Mouse (Mus musculus) heart, embryonic 16.5 days (tissue): Measurements from ENCODE around the gene Garem2. TPM values are rescaled to one million over a fixed set of nuclear protein-coding genes. Genes with fewer than 3 reads are reported as not detected.

Experiments used
- ATAC-seq: fragments of 200-750 bp; cut with Nextera tagmentation; replicated peaks from 2 replicates; pipeline ENCODE4 v1.8.0; 2017; ENCODE audit warnings: moderate number of reproducible peaks; ENCODE audit not compliant: insufficient read depth, low FRiP score; ENCODE audit errors: extremely low read depth
- H3K27ac ChIP-seq: fragments of 300-500 bp; sonication (generic); 2 replicates; pipeline ENCODE4 v1.5.1; 2014; ENCODE audit warnings: mild to moderate bottlenecking, low read length, control low read depth, moderate library complexity
- H3K27me3 ChIP-seq: fragments of 300-500 bp; sonication (generic); 2 replicates; pipeline ENCODE4 v1.6.1; 2014; ENCODE audit warnings: low read length, mixed read lengths; ENCODE audit not compliant: control insufficient read depth, insufficient read depth
- H3K36me3 ChIP-seq: fragments of 300-500 bp; sonication (generic); 2 replicates; pipeline ENCODE4 v1.6.1; 2014; ENCODE audit not compliant: control insufficient read depth, insufficient read depth
- H3K4me1 ChIP-seq: fragments of 300-500 bp; sonication (generic); 2 replicates; pipeline ENCODE4 v1.6.1; 2014; ENCODE audit warnings: low read length, mixed read lengths; ENCODE audit not compliant: control insufficient read depth, insufficient read depth
- H3K4me2 ChIP-seq: fragments of 300-500 bp; sonication (generic); 2 replicates; pipeline ENCODE4 v1.6.1; 2014; ENCODE audit warnings: low read depth, mild to moderate bottlenecking, control low read depth, low read length
- H3K4me3 ChIP-seq: fragments of 300-500 bp; sonication (generic); 2 replicates; pipeline ENCODE4 v1.5.1; 2014; ENCODE audit warnings: mild to moderate bottlenecking, control low read depth, low read length
- H3K9ac ChIP-seq: fragments of 300-500 bp; sonication (generic); 2 replicates; pipeline ENCODE4 v1.6.1; 2014; ENCODE audit warnings: low read length, control low read depth
- H3K9me3 ChIP-seq: fragments of 300-500 bp; sonication (generic); replicated peaks from 2 replicates; pipeline ENCODE4 v1.6.1; 2016; ENCODE audit warnings: low read length; ENCODE audit not compliant: control insufficient read depth
- WGBS: fragments of 180-500 bp; shearing (Covaris S2); extraction: QIAGEN DNeasy Blood & Tissue Kit; methylation state at CpG from one replicate; pipeline ENCODE4 v1.1.7; 2014; 5-methylcytosine and 5-hydroxymethylcytosine counted together
- polyA plus RNA-seq: library from polyadenylated mRNA; unstranded; fragments of >200 nt; fragmentation: Nextera tagmentation; extraction: Ambion mirVana; gene quantifications from 2 replicates; pipeline ENCODE4 v1.2.1, GENCODE M21; 2015

Gene Garem2
- polyA plus RNA-seq, 1 experiment from 2014 or later, result 0.12 TPM

- 84% methylated on average over 5 of the region's 6 CpGs for WGBS
- H3K9me3 ChIP-seq, result no peaks in the 10 kb centered on the region
- no peak overlapping the region for H3K4me2 ChIP-seq
- ATAC-seq, result no peak
- H3K4me3 ChIP-seq, result no peak overlapping the region
- H3K4me1 ChIP-seq, result peaks cover 23% of the 10 kb centered on the region
- H3K27me3 ChIP-seq, result peaks cover 79% of the 10 kb centered on the region
- H3K9ac ChIP-seq, result no peak overlapping the region
- H3K36me3 ChIP-seq, result no peaks in the 10 kb centered on the region
- no peak overlapping the region for H3K27ac ChIP-seq
These were observed 3.3 kb downstream of the Garem2 start for GRCm38 (mm10) chr5:30108233-30108632.

- Histone ChIP-seq H3K9ac (no peak overlapping the region), H3K4me2 (no peak overlapping the region), H3K36me3 (no peaks in the 10 kb centered on the region), H3K4me3 (no peak overlapping the region), H3K4me1 (peaks cover 29% of the 10 kb centered on the region), H3K9me3 (no peaks in the 10 kb centered on the region), H3K27ac (no peak overlapping the region), H3K27me3 (peaks cover 76% of the 10 kb centered on the region)
- no peak for ATAC-seq
- 72% methylated on average over 2 of the region's 2 CpGs for WGBS
These were observed 4.9 kb downstream of the Garem2 start for GRCm38 (mm10) chr5:30109899-30110298.

GRCm38 (mm10) chr5:30110371-30111060, 5.6 kb downstream of the Garem2 start:
- Histone ChIP-seq H3K27ac (no peak overlapping the region), H3K9ac (0 out of 2 replicates have a peak overlapping the region, but pooled peaks have one; percentile 20), H3K27me3 (peaks cover 74% of the 10 kb centered on the region), H3K4me2 (peak overlapping the region; percentile 52), H3K36me3 (no peaks in the 10 kb centered on the region), H3K4me1 (peaks cover 24% of the 10 kb centered on the region), H3K9me3 (no peaks in the 10 kb centered on the region), H3K4me3 (peak overlapping the region; percentile 1)
- ATAC-seq, result no peak
- 11% methylated on average over 21 of the region's 22 CpGs for WGBS

- Histone ChIP-seq H3K9ac (no peak overlapping the region), H3K4me3 (peak overlapping the region; percentile 1), H3K4me1 (peaks cover 21% of the 10 kb centered on the region), H3K36me3 (no peaks in the 10 kb centered on the region), H3K9me3 (no peaks in the 10 kb centered on the region), H3K27me3 (peaks cover 68% of the 10 kb centered on the region), H3K4me2 (peak overlapping the region; percentile 52), H3K27ac (no peak overlapping the region)
- 1% methylated on average over 18 of the region's 18 CpGs for WGBS
- no peak for ATAC-seq
These were observed 6.2 kb downstream of the Garem2 start for GRCm38 (mm10) chr5:30111126-30111525.

GRCm38 (mm10) chr5:30111771-30112170, 6.8 kb downstream of the Garem2 start:
- H3K4me1 ChIP-seq, result peaks cover 21% of the 10 kb centered on the region
- H3K27ac ChIP-seq, result no peak overlapping the region
- peaks cover 61% of the 10 kb centered on the region for H3K27me3 ChIP-seq
- WGBS, result 63% methylated on average over 3 of the region's 3 CpGs
- H3K4me3 ChIP-seq, result no peak overlapping the region
- no peak overlapping the region for H3K9ac ChIP-seq
- H3K36me3 ChIP-seq, result no peaks in the 10 kb centered on the region
- H3K4me2 ChIP-seq, result no peak overlapping the region
- ATAC-seq, result no peak
- H3K9me3 ChIP-seq, result no peaks in the 10 kb centered on the region

GRCm38 (mm10) chr5:30112533-30113068, 7.6 kb downstream of the Garem2 start:
- peaks cover 53% of the 10 kb centered on the region for H3K27me3 ChIP-seq
- peaks cover 21% of the 10 kb centered on the region for H3K4me1 ChIP-seq
- ATAC-seq, result no peak
- H3K4me3 ChIP-seq, result no peak overlapping the region
- WGBS, result 82% methylated on average over 3 of the region's 3 CpGs
- no peak overlapping the region for H3K9ac ChIP-seq
- no peak overlapping the region for H3K4me2 ChIP-seq
- no peaks in the 10 kb centered on the region for H3K36me3 ChIP-seq
- H3K9me3 ChIP-seq, result no peaks in the 10 kb centered on the region
- no peak overlapping the region for H3K27ac ChIP-seq

- Histone ChIP-seq H3K4me1 (peaks cover 21% of the 10 kb centered on the region), H3K4me2 (peak overlapping the region; percentile 98), H3K27me3 (peaks cover 42% of the 10 kb centered on the region), H3K9ac (peak overlapping the region; percentile 73), H3K27ac (no peak overlapping the region), H3K36me3 (peaks cover 9% of the 10 kb centered on the region), H3K4me3 (peak overlapping the region; percentile 65), H3K9me3 (no peaks in the 10 kb centered on the region)
- peak; percentile 83 for ATAC-seq
- under 1% methylated on average over 103 of the region's 103 CpGs for WGBS
These were observed 9.2 kb downstream of the Garem2 start for GRCm38 (mm10) chr5:30113881-30114760.

- 1% methylated on average over 28 of the region's 28 CpGs for WGBS
- Histone ChIP-seq H3K27me3 (peaks cover 37% of the 10 kb centered on the region), H3K4me1 (peaks cover 21% of the 10 kb centered on the region), H3K27ac (no peak overlapping the region), H3K36me3 (peaks cover 15% of the 10 kb centered on the region), H3K9ac (peak overlapping the region; percentile 73), H3K4me3 (peak overlapping the region; percentile 65), H3K9me3 (no peaks in the 10 kb centered on the region), H3K4me2 (peak overlapping the region; percentile 98)
- ATAC-seq, result peak; percentile 23; the same call in 1 of the 2 replicates
These were observed 9.8 kb downstream of the Garem2 start for GRCm38 (mm10) chr5:30114761-30115140.

GRCm38 (mm10) chr5:30115718-30116117, 10.8 kb downstream of the Garem2 start:
- H3K27ac ChIP-seq, result no peak overlapping the region
- peaks cover 16% of the 10 kb centered on the region for H3K4me1 ChIP-seq
- H3K4me2 ChIP-seq, result no peak overlapping the region
- peaks cover 25% of the 10 kb centered on the region for H3K36me3 ChIP-seq
- no peak overlapping the region for H3K4me3 ChIP-seq
- peaks cover 32% of the 10 kb centered on the region for H3K27me3 ChIP-seq
- 37% methylated on average over 10 of the region's 10 CpGs for WGBS
- no peaks in the 10 kb centered on the region for H3K9me3 ChIP-seq
- ATAC-seq, result no peak
- no peak overlapping the region for H3K9ac ChIP-seq
